Mouse (Mus musculus) lung, embryonic 15.5 days (tissue): Measurements from ENCODE around the gene Ust. TPM values are rescaled to one million over a fixed set of nuclear protein-coding genes. Genes with fewer than 3 reads are reported as not detected.
A peak's percentile ranks its signal among the peaks of the same experiment; 100 is the strongest.

Experiments used
- ATAC-seq: fragments of 200-750 bp; cut with Nextera tagmentation; 2 replicates; pipeline ENCODE4 v1.8.0; 2017; ENCODE audit warnings: moderate number of reproducible peaks, borderline replicate concordance; ENCODE audit not compliant: low FRiP score, low TSS enrichment; ENCODE audit errors: extremely low read depth
- H3K27ac ChIP-seq: fragments of 300-500 bp; sonication (generic); 2 replicates; pipeline ENCODE4 v1.5.1; 2015; ENCODE audit warnings: moderate library complexity, mild to moderate bottlenecking, inconsistent platforms
- H3K27me3 ChIP-seq: fragments of 300-500 bp; sonication (generic); 2 replicates; pipeline ENCODE4 v1.6.1; 2015; ENCODE audit warnings: inconsistent platforms
- H3K36me3 ChIP-seq: fragments of 300-500 bp; sonication (generic); 2 replicates; pipeline ENCODE4 v1.6.1; 2015; ENCODE audit warnings: inconsistent platforms
- H3K4me1 ChIP-seq: fragments of 300-500 bp; sonication (generic); 2 replicates; pipeline ENCODE4 v1.6.1; 2015; ENCODE audit warnings: inconsistent platforms
- H3K4me2 ChIP-seq: fragments of 300-500 bp; sonication (generic); 2 replicates; pipeline ENCODE4 v1.6.1; 2015; ENCODE audit warnings: inconsistent platforms, mild to moderate bottlenecking, moderate library complexity
- H3K4me3 ChIP-seq: fragments of 300-500 bp; sonication (generic); 2 replicates; pipeline ENCODE4 v1.5.1; 2015; ENCODE audit warnings: mild to moderate bottlenecking, inconsistent platforms
- H3K9ac ChIP-seq: fragments of 300-500 bp; sonication (generic); 2 replicates; pipeline ENCODE4 v1.6.1; 2015; ENCODE audit warnings: inconsistent platforms
- H3K9me3 ChIP-seq: fragments of 300-500 bp; sonication (generic); 2 replicates; pipeline ENCODE4 v1.6.1; 2016; ENCODE audit warnings: inconsistent platforms
- WGBS: fragments of 180-500 bp; shearing (Covaris S2); methylation state at CpG from one replicate; pipeline ENCODE4 v1.1.7; 2015; 5-methylcytosine and 5-hydroxymethylcytosine counted together
- polyA plus RNA-seq: library from polyadenylated mRNA; unstranded; fragments of >200 nt; fragmentation: Nextera tagmentation; extraction: Ambion mirVana; gene quantifications from 2 replicates; pipeline ENCODE4 v1.2.1, GENCODE M21; 2015

The Ust gene
- polyA plus RNA-seq, 1 experiment from 2014 or later: 6.8 TPM

GRCm38 (mm10) chr10:8468651-8469386 lies 49.8 kb downstream of the Ust start:
- H3K9ac ChIP-seq: no peak overlapping the region
- H3K4me3 ChIP-seq: no peak overlapping the region
- no peak overlapping the region for H3K27ac ChIP-seq
- no peak for ATAC-seq
- WGBS: 55% methylated on average over 5 of the region's 5 CpGs
- no peaks in the 10 kb centered on the region for H3K9me3 ChIP-seq
- H3K4me2 ChIP-seq: no peak overlapping the region
- H3K4me1 ChIP-seq: peaks cover 17% of the 10 kb centered on the region
- H3K27me3 ChIP-seq: no peaks in the 10 kb centered on the region
- H3K36me3 ChIP-seq: no peaks in the 10 kb centered on the region

GRCm38 (mm10) chr10:8465918-8466317 lies 52.7 kb downstream of the Ust start:
- Histone ChIP-seq H3K4me2 (no peak overlapping the region), H3K4me1 (peaks cover 24% of the 10 kb centered on the region), H3K27me3 (no peaks in the 10 kb centered on the region), H3K9me3 (no peaks in the 10 kb centered on the region), H3K27ac (no peak overlapping the region; the same call in 1 of the 2 replicates), H3K9ac (no peak overlapping the region), H3K4me3 (no peak overlapping the region), H3K36me3 (no peaks in the 10 kb centered on the region)
- ATAC-seq: no peak
- 45% methylated on average over 3 of the region's 3 CpGs for WGBS

GRCm38 (mm10) chr10:8465216-8465615 lies 53.4 kb downstream of the Ust start:
- 55% methylated on average over 1 of the region's 1 CpGs for WGBS
- no peak overlapping the region for H3K4me3 ChIP-seq

GRCm38 (mm10) chr10:8461372-8461771 lies 57.3 kb downstream of the Ust start:
- no peak overlapping the region for H3K27ac ChIP-seq
- no peak for ATAC-seq
- no peaks in the 10 kb centered on the region for H3K9me3 ChIP-seq
- WGBS: 65% methylated on average over 5 of the region's 5 CpGs
- H3K4me2 ChIP-seq: no peak overlapping the region
- no peak overlapping the region for H3K9ac ChIP-seq
- peaks cover 15% of the 10 kb centered on the region for H3K4me1 ChIP-seq
- no peaks in the 10 kb centered on the region for H3K36me3 ChIP-seq
- no peak overlapping the region for H3K4me3 ChIP-seq
- no peaks in the 10 kb centered on the region for H3K27me3 ChIP-seq

More at GRCm38 (mm10) chr10:8465216-8465615, 53.4 kb downstream of the Ust start:
- Histone ChIP-seq H3K4me2 (no peak overlapping the region), H3K9me3 (no peaks in the 10 kb centered on the region), H3K36me3 (no peaks in the 10 kb centered on the region), H3K9ac (no peak overlapping the region), H3K4me1 (peaks cover 24% of the 10 kb centered on the region), H3K27me3 (no peaks in the 10 kb centered on the region), H3K27ac (no peak overlapping the region)
- no peak for ATAC-seq

GRCm38 (mm10) chr10:8454711-8455110 lies 63.9 kb downstream of the Ust start:
- Histone ChIP-seq H3K27ac (no peak overlapping the region), H3K9me3 (no peaks in the 10 kb centered on the region), H3K27me3 (no peaks in the 10 kb centered on the region), H3K4me2 (no peak overlapping the region), H3K4me1 (no peaks in the 10 kb centered on the region), H3K9ac (no peak overlapping the region), H3K4me3 (no peak overlapping the region), H3K36me3 (no peaks in the 10 kb centered on the region)
- WGBS: 64% methylated on average over 1 of the region's 1 CpGs
- ATAC-seq: no peak

- Histone ChIP-seq H3K4me2 (no peak overlapping the region), H3K27ac (no peak overlapping the region; the same call in 1 of the 2 replicates), H3K4me3 (no peak overlapping the region), H3K9ac (no peak overlapping the region), H3K27me3 (no peaks in the 10 kb centered on the region), H3K4me1 (peaks cover 6% of the 10 kb centered on the region; the same call in 1 of the 2 replicates), H3K36me3 (no peaks in the 10 kb centered on the region), H3K9me3 (no peaks in the 10 kb centered on the region)
- 25% methylated on average over 5 of the region's 5 CpGs for WGBS
- ATAC-seq: no peak
Observed at GRCm38 (mm10) chr10:8447681-8448080, 70.9 kb downstream of the Ust start.

GRCm38 (mm10) chr10:8446972-8447371 lies 71.7 kb downstream of the Ust start:
- WGBS: 26% methylated on average over 4 of the region's 4 CpGs
- ATAC-seq: no peak
- no peaks in the 10 kb centered on the region for H3K36me3 ChIP-seq
- no peaks in the 10 kb centered on the region for H3K27me3 ChIP-seq
- no peak overlapping the region for H3K4me3 ChIP-seq
- no peak overlapping the region for H3K9ac ChIP-seq
- H3K9me3 ChIP-seq: no peaks in the 10 kb centered on the region
- no peak overlapping the region for H3K27ac ChIP-seq
- peaks cover 6% of the 10 kb centered on the region; the same call in 1 of the 2 replicates for H3K4me1 ChIP-seq
- H3K4me2 ChIP-seq: no peak overlapping the region

GRCm38 (mm10) chr10:8444052-8444451 lies 74.6 kb downstream of the Ust start:
- no peak for ATAC-seq
- H3K4me1 ChIP-seq: peaks cover 6% of the 10 kb centered on the region; the same call in 1 of the 2 replicates
- H3K27me3 ChIP-seq: no peaks in the 10 kb centered on the region
- H3K9ac ChIP-seq: no peak overlapping the region
- H3K36me3 ChIP-seq: no peaks in the 10 kb centered on the region
- 64% methylated on average over 5 of the region's 5 CpGs for WGBS
- no peaks in the 10 kb centered on the region for H3K9me3 ChIP-seq
- H3K27ac ChIP-seq: no peak overlapping the region
- no peak overlapping the region for H3K4me2 ChIP-seq
- H3K4me3 ChIP-seq: no peak overlapping the region

GRCm38 (mm10) chr10:8431857-8432256 lies 86.8 kb downstream of the Ust start:
- 0 out of 2 replicates have a peak, but pooled peaks cover 3% of the 10 kb centered on the region for H3K4me1 ChIP-seq
- H3K4me2 ChIP-seq: no peak overlapping the region
- no peaks in the 10 kb centered on the region for H3K27me3 ChIP-seq
- H3K36me3 ChIP-seq: no peaks in the 10 kb centered on the region
- H3K4me3 ChIP-seq: no peak overlapping the region
- no peak overlapping the region for H3K9ac ChIP-seq
- no peaks in the 10 kb centered on the region for H3K9me3 ChIP-seq
- no peak overlapping the region for H3K27ac ChIP-seq
- ATAC-seq: peak; percentile 84; the same call in 1 of the 2 replicates
- 53% methylated on average over 2 of the region's 2 CpGs for WGBS

- Histone ChIP-seq H3K36me3 (no peaks in the 10 kb centered on the region), H3K4me2 (no peak overlapping the region), H3K4me1 (0 out of 2 replicates have a peak, but pooled peaks cover 3% of the 10 kb centered on the region), H3K9me3 (no peaks in the 10 kb centered on the region), H3K27me3 (no peaks in the 10 kb centered on the region), H3K9ac (no peak overlapping the region), H3K27ac (no peak overlapping the region), H3K4me3 (no peak overlapping the region)
- 76% methylated on average over 13 of the region's 13 CpGs for WGBS
- ATAC-seq: no peak
Observed at GRCm38 (mm10) chr10:8428787-8429778, 89.5 kb downstream of the Ust start.

GRCm38 (mm10) chr10:8427671-8428364 lies 90.8 kb downstream of the Ust start:
- Histone ChIP-seq H3K4me3 (no peak overlapping the region), H3K4me1 (peaks cover 4% of the 10 kb centered on the region; the same call in 1 of the 2 replicates), H3K27me3 (no peaks in the 10 kb centered on the region), H3K9ac (no peak overlapping the region), H3K27ac (no peak overlapping the region), H3K36me3 (no peaks in the 10 kb centered on the region), H3K9me3 (no peaks in the 10 kb centered on the region), H3K4me2 (no peak overlapping the region)
- no peak for ATAC-seq
- WGBS: 73% methylated on average over 12 of the region's 12 CpGs
